Mouse (Mus musculus): ENCODE results near the gene Kremen1. TPM values are rescaled to one million over a fixed set of nuclear protein-coding genes. Genes with fewer than 3 reads are reported as not detected.
A peak's percentile ranks its signal among the peaks of the same experiment; 100 is the strongest.

Kremen1 gene
- polyA plus RNA-seq, 1 experiment from 2014 or later: 17.4 TPM

- peak overlapping the region; percentile 93; the same call in 1 of the 2 replicates for H3K4me2 ChIP-seq (replicated peaks; ENCODE audit: low read depth, low read length)
- no peaks in the 10 kb centered on the region for H3K27me3 ChIP-seq (ENCODE audit: control insufficient read depth, insufficient read depth, low read length)
- 0 out of 2 replicates have a peak overlapping the region, but pooled peaks have one; percentile 68 for H3K9ac ChIP-seq (replicated peaks; ENCODE audit: low read depth, low read length)
- no peaks in the 10 kb centered on the region for H3K9me3 ChIP-seq (ENCODE audit: control insufficient read depth, low read depth, low read length)
- ATAC-seq (ENCODE audit: insufficient number of reproducible peaks, insufficient read depth, low FRiP score, low read depth): no peak
- no peaks in the 10 kb centered on the region for H3K36me3 ChIP-seq (ENCODE audit: control insufficient read depth, insufficient read depth, low read length)
- H3K27ac ChIP-seq (ENCODE audit: low read length): no peak overlapping the region
- H3K4me3 ChIP-seq (ENCODE audit: low read depth, low read length): no peak overlapping the region
- 69% methylated on average over 9 of the region's 9 CpGs for WGBS
- peaks cover 21% of the 10 kb centered on the region for H3K4me1 ChIP-seq (ENCODE audit: control insufficient read depth, insufficient read depth, low read length)
These were observed 110.7 kb downstream of the Kremen1 start for GRCm38 (mm10) chr11:5150416-5151246.

GRCm38 (mm10) chr11:5149955-5150354 is 111.4 kb downstream of the Kremen1 start:
- 83% methylated on average over 9 of the region's 9 CpGs for WGBS
- Histone ChIP-seq H3K4me3 (ENCODE audit: low read depth, low read length) (no peak overlapping the region), H3K27ac (ENCODE audit: low read length) (no peak overlapping the region), H3K4me1 (ENCODE audit: control insufficient read depth, insufficient read depth, low read length) (peaks cover 15% of the 10 kb centered on the region; the same call in 1 of the 2 replicates), H3K4me2 (replicated peaks; ENCODE audit: low read depth, low read length) (no peak overlapping the region), H3K9me3 (ENCODE audit: control insufficient read depth, low read depth, low read length) (no peaks in the 10 kb centered on the region), H3K27me3 (ENCODE audit: control insufficient read depth, insufficient read depth, low read length) (no peaks in the 10 kb centered on the region), H3K9ac (replicated peaks; ENCODE audit: low read depth, low read length) (no peak overlapping the region), H3K36me3 (ENCODE audit: control insufficient read depth, insufficient read depth, low read length) (no peaks in the 10 kb centered on the region)
- ATAC-seq (ENCODE audit: insufficient number of reproducible peaks, insufficient read depth, low FRiP score, low read depth): no peak

GRCm38 (mm10) chr11:5149249-5149648 is 112.1 kb downstream of the Kremen1 start:
- WGBS: 36% methylated on average over 7 of the region's 7 CpGs
- Histone ChIP-seq H3K36me3 (ENCODE audit: control insufficient read depth, insufficient read depth, low read length) (no peaks in the 10 kb centered on the region), H3K9ac (replicated peaks; ENCODE audit: low read depth, low read length) (no peak overlapping the region), H3K4me2 (replicated peaks; ENCODE audit: low read depth, low read length) (peak overlapping the region; percentile 14; the same call in 1 of the 2 replicates), H3K4me3 (ENCODE audit: low read depth, low read length) (no peak overlapping the region), H3K4me1 (ENCODE audit: control insufficient read depth, insufficient read depth, low read length) (peaks cover 15% of the 10 kb centered on the region; the same call in 1 of the 2 replicates), H3K9me3 (ENCODE audit: control insufficient read depth, low read depth, low read length) (no peaks in the 10 kb centered on the region), H3K27me3 (ENCODE audit: control insufficient read depth, insufficient read depth, low read length) (no peaks in the 10 kb centered on the region), H3K27ac (ENCODE audit: low read length) (no peak overlapping the region)
- ATAC-seq (ENCODE audit: insufficient number of reproducible peaks, insufficient read depth, low FRiP score, low read depth): peak; percentile 46; the same call in 1 of the 2 replicates

- no peaks in the 10 kb centered on the region for H3K36me3 ChIP-seq (ENCODE audit: control insufficient read depth, insufficient read depth, low read length)
- H3K27me3 ChIP-seq (ENCODE audit: control insufficient read depth, insufficient read depth, low read length): no peaks in the 10 kb centered on the region
- no peak overlapping the region for H3K4me2 ChIP-seq (replicated peaks; ENCODE audit: low read depth, low read length)
- no peak overlapping the region for H3K4me3 ChIP-seq (ENCODE audit: low read depth, low read length)
- H3K9me3 ChIP-seq (ENCODE audit: control insufficient read depth, low read depth, low read length): no peaks in the 10 kb centered on the region
- WGBS: 68% methylated on average over 3 of the region's 3 CpGs
- H3K27ac ChIP-seq (ENCODE audit: low read length): no peak overlapping the region
- peaks cover 14% of the 10 kb centered on the region for H3K4me1 ChIP-seq (ENCODE audit: control insufficient read depth, insufficient read depth, low read length)
- ATAC-seq (ENCODE audit: insufficient number of reproducible peaks, insufficient read depth, low FRiP score, low read depth): no peak
- H3K9ac ChIP-seq (replicated peaks; ENCODE audit: low read depth, low read length): no peak overlapping the region
These were observed 115.8 kb downstream of the Kremen1 start for GRCm38 (mm10) chr11:5145600-5145999.

- no peak overlapping the region for H3K9ac ChIP-seq (replicated peaks; ENCODE audit: low read depth, low read length)
- no peak for ATAC-seq (ENCODE audit: insufficient number of reproducible peaks, insufficient read depth, low FRiP score, low read depth)
- no peak overlapping the region for H3K4me2 ChIP-seq (replicated peaks; ENCODE audit: low read depth, low read length)
- no peaks in the 10 kb centered on the region for H3K9me3 ChIP-seq (ENCODE audit: control insufficient read depth, low read depth, low read length)
- H3K4me1 ChIP-seq (ENCODE audit: control insufficient read depth, insufficient read depth, low read length): peaks cover 26% of the 10 kb centered on the region
- no peaks in the 10 kb centered on the region for H3K27me3 ChIP-seq (ENCODE audit: control insufficient read depth, insufficient read depth, low read length)
- no peak overlapping the region for H3K4me3 ChIP-seq (ENCODE audit: low read depth, low read length)
- H3K36me3 ChIP-seq (ENCODE audit: control insufficient read depth, insufficient read depth, low read length): no peaks in the 10 kb centered on the region
- H3K27ac ChIP-seq (ENCODE audit: low read length): no peak overlapping the region
- 83% methylated on average over 2 of the region's 2 CpGs for WGBS
These were observed 119.4 kb downstream of the Kremen1 start for GRCm38 (mm10) chr11:5141965-5142364.

Other genes with a start within 250 kb of the Kremen1 start
- 1.2 and 1.3 TPM in 2 replicates for gene Rasl10a, start 203.4 kb downstream of the Kremen1 start, polyA plus RNA-seq (2014; fragmentation: Nextera tagmentation; extraction: Ambion mirVana)
- 22.9 and 27.9 TPM in 2 replicates for gene Gas2l1, start 196.2 kb downstream of the Kremen1 start, polyA plus RNA-seq (2014; fragmentation: Nextera tagmentation; extraction: Ambion mirVana)
- gene Rhbdd3, start 162.6 kb downstream of the Kremen1 start, polyA plus RNA-seq (2014; fragmentation: Nextera tagmentation; extraction: Ambion mirVana): 29.7 and 31.2 TPM in 2 replicates
- gene Ewsr1, start 162.3 kb downstream of the Kremen1 start, polyA plus RNA-seq (2014; fragmentation: Nextera tagmentation; extraction: Ambion mirVana): 467 and 495 TPM in 2 replicates
- gene Emid1, start 109.3 kb downstream of the Kremen1 start, polyA plus RNA-seq (2014; fragmentation: Nextera tagmentation; extraction: Ambion mirVana): 45.9 and 56.9 TPM in 2 replicates
- 17.2 and 19.7 TPM in 2 replicates for gene Znrf3, start 183.3 kb upstream of the Kremen1 start, polyA plus RNA-seq (2014; fragmentation: Nextera tagmentation; extraction: Ambion mirVana)

Data from stomach, embryonic 14.5 days (tissue).